Mouse (Mus musculus) mouse trophoblast stem cell (cell line): ENCODE measurements around the gene Camk1d.

Source experiments
- in situ Hi-C, 2 experiments: fragments of 300-500 bp; cut with MseI, MboI; formaldehyde crosslinking; loops; 2 replicates in 1 of 2; 3 replicates in 1 of 2; pipeline ENCODE4 v1.15.1; 2025

Camk1d gene

DNA sequence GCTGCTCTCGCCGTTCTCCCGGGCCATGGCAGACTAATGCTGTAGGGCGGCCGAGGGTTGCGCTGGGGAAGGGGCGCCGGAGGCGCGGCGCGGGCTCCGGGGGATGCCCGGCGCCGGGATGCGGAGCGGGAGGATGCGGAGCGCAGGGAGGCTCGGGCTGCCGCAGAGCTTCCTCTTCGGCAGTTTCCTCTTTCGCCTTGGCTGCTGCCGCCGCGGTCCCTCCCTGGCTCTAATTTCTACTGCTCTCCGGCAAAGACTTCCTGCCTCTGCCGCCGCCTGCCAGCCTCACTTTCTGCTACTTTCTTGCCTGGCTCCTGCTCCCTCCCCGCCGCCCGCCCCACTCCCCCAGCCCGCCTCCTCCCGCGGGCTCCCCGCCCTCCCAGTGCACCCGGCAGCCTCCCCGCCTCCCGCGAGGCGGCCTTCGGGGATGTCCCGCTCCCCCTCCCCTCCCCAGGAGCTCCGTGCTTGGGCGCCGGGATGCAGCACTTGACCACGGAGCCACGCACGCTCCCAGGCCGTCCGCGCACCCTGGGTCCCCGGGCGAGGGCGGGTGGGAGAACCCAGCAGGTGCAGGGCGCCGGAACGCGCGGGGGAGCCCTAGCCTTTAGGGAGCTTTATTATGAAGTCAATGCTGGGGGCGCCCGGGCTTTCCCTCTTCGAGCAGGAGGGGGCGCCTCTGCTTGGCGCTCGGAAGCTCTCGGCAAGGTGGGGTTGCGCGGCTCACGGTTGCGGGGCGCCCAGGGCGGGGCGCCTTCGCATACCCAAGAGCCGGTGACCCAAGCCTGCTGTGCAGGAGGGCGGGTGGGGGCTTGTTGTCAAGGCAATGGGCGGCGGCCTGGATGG is at the start of gene Camk1d:
Gene Camk1d (minus strand): TSS at position 305 of the 843 bp plus-strand sequence.
- in situ Hi-C loops: no loop called here

DNA sequence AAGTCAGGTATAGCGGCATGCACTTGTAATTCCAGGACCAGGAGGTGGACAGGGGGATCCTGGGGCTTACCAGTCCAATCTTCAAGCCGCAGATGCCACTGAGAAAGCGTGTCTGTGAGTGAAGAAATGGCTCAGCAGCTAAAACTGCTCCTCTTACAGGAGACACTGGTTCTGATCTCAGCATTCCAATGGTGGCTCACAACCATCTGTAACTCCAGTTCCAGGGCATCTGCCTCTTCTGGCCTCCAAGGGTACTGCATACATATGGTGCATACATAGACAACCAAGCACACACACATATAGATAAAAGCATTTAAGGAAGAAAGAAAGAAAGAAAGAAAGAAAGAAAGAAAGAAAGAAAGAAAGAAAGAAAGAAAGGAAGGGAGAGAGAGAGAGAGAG is 47.7 kb upstream of the Camk1d start:
- in situ Hi-C loops: loop anchor here (25.0 kb wide), 2 partner anchors 300 to 675 kb away; no protein-coding TSS in a partner anchor

DNA sequence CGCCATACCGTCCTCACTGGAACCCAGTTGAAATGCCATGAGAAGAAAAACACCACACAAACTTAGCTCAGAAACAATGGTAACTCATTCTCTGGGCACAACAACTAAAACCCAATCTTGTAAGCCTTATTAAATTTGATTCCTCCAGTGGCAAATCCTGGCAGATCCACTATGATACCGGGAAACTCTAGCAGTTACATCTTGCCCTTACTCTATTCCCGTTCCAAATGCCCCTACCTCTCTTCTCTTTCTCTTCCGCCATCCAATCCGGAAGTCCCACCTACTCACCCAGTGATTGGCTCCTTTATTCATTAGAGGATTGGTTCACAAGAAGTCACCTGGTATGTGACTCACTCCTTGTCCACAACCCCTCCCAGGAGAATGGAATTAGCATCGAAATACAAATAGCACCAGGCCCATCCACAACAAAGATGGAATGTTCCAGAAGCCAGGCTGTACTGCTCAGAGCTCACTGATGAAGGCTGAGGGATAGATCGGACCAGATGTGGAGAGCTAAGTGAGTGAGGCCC is 46.2 kb upstream of the Camk1d start:
- in situ Hi-C loops: loop anchor here (25.0 kb wide), 2 partner anchors 298 to 673 kb away; no protein-coding TSS in a partner anchor

DNA sequence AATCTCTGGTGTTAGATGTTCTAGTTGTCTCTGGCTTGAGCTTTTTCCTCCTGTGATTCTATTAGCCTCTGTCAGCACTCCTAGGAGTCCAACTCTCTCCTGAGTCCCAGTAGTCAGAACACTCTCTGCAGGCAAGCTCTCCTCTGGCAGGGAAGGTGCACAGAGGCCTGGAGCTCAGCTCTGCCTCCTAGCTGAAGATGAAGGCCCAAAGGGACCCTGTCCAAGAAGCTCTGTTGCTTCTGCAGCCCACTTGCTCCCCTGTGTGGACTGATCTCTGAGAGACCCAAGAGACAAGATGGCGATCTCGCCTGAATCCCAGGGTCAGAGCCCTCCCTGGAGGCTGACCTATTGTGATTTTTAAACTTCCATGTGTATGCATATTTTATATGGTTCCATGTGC is 44.3 kb upstream of the Camk1d start:
- in situ Hi-C loops: loop anchor here (25.0 kb wide), 2 partner anchors 296 to 671 kb away; no protein-coding TSS in a partner anchor

DNA sequence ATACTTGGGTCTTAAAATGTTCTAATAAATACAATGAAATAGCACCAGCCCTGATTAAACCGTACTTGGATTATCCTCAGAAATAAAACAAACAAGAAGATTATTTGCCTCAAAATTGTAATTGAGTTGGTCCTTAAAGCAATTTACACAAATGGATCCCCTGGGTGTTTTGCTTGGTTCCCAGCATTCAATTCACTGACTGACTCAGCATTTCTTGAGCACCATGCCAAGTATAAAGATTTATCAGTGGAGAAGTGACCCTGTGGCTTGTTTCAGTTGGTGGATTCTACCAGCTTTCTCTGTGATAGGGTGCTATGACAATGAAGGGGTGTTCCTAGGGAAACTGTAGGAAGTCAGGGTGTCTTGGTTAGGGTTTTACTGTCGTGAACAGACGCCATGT is 36.6 kb upstream of the Camk1d start:
- in situ Hi-C loops: loop anchor here (25.0 kb wide), 2 partner anchors 289 to 664 kb away; no protein-coding TSS in a partner anchor

DNA sequence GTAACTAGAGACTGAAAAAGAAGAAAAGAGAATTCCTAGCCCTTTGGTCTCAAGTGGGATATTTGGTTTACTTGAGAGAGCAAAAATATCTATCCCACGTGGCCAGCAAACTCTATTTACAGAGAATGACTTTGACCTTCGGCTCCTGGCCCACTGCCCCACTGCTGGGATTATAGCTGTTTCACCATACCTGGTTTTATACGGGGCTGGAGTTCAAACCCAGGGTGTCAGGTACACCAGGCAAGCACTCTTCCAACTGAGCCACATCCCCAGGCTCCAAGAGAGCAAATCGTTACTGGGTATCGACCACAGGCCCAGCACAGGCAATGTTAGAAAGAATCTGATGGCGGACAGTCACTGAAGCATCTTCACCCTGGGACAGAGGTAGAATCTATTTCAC is 34.9 kb upstream of the Camk1d start:
- in situ Hi-C loops: no loop called here

DNA sequence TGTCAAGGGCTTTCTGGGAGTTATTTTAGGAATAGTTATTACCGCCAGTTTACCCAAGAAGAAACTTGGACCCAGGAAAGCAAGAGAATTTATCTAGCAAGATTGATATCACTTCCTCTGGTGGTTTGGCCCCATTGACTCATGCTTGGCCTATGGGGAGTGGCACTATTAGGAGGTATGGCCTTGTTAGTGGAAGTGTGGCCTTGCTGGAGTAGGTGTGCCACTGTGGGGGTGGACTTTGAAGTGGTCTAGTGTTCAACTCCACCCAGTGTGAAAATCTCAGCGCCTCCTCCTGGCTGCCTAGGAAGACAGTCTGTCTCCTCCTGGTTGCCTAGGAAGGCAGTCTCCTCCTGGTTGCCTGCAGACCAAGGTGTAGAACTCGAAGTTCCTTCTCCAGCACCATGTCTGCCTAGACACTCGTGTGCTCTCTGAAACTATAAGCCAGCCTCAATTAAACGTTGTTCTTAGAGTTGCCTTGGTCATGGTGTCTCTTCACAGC is 33.3 kb upstream of the Camk1d start:
- in situ Hi-C loops: no loop called here

DNA sequence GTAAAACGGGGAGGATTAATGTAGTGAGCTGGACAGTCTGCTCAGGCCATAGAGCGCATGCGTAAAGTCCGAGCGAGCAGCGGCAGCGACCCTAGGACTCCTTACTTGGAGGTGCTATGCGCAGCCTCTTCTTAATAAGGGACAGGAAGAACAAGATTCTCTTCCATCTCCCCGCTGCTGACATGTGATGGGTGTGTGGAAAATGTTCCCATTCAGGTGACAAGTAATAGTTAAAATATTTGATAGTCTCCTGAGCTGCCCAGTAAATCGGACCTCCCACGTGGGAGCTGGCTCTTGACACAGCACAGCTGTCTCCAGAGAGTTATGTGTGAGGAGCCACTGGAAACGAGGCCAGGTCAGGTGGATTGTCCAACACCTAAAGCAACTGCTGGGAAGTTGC is 32.2 kb upstream of the Camk1d start:
- in situ Hi-C loops: no loop called here

DNA sequence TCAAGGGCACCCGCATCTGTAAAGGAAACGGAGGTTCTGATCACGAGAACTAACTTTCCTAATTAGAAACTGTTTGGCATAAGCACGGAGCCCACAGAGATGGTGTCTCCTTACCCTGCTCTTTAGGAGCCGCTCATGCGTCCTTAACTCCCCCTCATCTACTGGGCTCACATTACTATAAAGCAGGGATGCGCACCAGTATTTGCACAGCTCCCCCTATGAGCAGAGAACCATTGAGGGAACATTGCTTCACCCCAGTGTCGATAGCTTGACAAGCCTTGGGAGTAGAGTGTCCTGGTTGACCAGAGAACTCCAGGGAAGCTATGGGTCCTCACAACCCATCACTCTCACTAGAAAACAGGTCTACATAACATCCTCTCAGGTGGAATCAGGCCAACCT is 29.6 kb upstream of the Camk1d start:
- in situ Hi-C loops: no loop called here

DNA sequence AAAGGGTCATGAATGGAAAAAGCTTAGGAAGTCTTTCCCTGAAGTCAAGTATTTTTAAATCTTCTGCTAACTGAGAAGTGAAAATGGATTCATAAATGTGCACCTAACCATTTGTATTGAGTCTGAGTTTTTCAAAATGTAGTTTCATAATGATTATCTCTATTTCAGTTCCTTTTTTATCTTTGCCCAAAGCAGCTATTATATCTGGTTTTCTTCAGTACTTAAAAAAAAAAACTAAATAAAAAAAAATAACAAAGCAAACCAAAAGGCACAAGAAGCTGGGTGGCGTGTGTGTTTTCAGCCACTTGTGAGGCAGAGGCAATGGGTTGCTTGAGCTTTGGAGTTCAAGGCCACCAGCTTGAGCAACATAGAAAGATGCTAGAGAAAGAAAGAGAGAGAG is 26.6 kb upstream of the Camk1d start:
- in situ Hi-C loops: no loop called here

DNA sequence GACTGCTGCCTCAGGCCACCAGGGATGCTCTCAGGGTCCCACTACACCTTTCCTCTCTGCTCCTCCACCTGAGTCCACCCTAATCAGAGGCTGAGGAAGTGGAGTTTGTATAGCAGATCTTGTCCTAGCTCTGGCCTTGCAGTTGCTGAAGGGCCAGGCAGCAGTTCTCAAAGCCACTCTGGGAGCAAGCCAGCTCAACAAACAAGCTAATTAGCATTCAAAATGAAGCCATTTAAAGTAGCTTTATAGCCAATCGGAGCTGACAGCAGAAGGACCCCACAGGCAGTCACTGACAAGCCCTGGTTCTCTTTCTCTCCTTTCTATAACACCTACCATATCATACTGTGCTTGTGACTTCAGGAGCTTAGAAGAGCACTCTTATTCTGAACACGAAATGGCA is 21.6 kb upstream of the Camk1d start:
- in situ Hi-C loops: no loop called here

DNA sequence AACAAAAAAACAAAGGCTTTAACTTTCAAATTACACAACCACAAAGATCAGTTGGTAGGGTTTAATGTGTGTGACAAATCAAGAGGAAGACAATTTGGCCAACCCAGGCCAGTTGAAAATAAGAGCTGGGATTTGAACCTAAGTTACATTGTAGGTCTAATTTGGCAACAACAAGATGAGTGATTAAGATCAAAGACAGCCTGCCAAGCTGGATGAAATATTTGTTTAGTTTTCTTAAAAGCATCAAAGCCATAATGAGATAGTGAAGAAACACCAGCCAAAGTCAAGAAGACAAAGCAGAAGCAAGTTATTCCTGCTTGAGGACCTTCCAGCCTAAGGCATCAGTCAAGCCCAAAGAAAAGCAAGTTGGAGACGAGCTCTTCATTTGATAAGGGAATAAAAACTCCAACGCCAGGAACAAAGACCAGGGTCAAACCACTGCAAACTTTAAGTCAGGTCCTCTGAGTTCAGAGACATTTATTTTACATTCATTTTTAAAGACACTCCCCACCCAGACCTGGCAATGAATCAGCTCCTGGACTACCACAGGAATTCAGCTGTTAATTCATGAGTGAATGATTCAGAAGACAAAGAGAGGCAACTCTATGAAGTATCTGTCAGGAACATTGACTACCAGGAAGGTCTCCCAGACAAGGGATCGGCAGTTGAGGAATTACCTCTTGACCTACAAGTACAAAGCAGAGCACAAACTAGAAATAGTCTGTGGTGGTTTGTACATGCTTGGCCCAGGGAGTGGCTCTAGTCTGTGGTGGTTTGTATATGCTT is 19.2 kb upstream of the Camk1d start:
- in situ Hi-C loops: no loop called here

DNA sequence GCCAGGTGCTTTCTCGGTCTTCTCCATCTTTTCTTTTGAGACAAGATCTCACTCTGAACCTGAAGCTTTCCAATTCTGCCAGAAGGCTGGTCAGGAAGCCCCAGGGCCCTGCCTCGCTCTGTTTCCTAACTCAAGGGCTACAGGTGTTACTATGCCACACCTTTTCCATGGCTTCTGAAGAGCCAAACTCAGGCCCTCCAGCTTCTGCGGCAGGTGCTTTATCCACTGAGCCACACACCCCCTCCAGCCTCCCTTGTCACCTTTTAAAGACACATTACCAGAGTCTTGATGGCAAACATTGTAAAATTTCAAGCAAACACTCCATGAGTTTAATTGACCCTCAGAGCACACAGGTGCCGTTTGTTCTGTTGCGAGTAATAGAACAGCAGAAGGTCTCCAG is 17.7 kb upstream of the Camk1d start:
- in situ Hi-C loops: no loop called here

DNA sequence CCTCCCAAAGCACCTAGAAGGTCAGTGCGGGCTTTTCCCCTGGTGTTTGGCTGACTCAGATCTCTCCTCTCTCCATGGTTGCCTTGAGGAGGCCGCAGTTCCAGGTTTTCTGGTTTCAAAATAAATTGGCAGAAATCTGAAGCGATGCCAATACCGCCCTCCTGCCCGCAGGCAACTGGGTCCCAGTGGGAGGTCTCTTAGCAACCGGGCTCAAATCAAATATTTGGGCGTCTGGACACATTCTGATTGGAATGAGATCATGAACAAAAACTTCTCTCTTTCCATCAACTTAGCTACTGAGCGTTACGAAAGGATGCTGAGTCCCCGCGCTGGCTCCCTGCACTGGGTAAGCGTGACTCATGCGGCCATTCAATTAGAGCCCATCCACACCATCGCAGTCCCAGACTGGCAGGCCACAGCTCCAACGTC is 16.1 kb upstream of the Camk1d start:
- in situ Hi-C loops: no loop called here

DNA sequence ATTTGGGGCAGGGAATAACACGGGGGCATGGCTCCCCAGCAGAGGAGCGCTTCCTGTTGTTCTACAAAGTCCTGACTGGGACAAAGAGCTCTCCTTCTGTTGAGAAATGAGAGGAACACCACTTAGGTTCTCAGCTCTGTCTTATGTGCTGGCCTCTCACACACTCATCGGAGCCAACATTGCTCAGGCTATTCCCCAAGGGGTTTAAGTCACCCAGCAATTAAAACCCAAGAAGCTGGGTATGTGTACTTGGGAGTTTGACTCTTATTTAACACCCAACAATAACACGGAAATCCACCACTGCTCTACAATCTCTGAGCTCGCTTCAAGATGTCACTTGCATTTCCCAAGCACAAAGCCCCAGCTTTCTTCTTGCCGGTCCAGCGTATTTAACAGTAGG is 15.6 kb upstream of the Camk1d start:
- in situ Hi-C loops: no loop called here

DNA sequence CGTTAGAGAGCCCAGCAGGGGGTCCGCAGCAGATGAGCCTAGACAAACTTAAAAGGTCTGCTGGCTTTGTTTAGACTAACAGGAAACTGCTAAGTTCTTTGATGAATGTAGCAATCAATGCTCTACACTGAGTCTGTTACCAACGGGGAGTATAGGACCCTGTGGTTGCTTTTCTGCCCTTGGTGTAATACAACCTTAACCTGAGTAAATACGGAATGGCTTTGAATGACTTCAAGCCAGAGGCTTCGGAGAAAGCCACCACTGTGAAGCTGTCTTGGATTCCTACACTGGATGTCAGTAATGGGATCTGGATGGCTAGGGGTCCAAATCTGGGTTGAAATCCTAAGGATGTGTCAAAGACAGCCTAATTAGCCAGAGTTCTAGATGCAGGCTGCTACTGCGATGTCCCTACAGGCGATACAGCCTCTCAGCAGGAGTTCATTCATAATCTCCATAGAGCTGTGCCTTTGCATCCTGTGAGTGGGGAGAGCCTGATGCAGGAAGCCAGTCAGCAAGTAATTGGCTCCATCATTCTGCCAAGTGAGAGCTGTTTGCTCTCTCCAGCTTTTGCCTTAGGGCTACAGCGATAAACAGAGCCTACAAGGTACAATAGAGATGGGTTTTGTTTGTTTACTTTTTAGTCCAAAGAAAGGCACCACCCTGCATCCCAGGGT is 10.8 kb upstream of the Camk1d start:
- in situ Hi-C loops: no loop called here

DNA sequence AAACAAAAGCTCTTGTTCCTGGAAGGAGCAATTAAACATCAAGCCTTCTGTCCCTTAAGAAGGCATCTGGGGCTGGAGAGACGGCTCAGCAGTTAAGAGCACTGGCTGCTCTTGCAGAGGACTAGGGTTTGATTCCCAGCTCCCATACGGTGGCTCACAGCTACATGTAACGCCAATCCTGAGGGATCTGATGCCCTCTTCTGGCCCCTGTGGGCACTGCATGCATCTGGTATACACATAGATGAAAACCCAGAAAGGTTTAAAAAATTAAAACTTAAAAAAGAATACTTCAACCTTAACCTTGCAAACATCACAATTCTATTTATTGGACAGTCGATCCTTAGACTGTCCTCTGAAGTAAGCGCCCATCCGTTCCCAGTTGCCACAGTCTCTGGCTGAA is 3.4 kb upstream of the Camk1d start:
- in situ Hi-C loops: no loop called here

DNA sequence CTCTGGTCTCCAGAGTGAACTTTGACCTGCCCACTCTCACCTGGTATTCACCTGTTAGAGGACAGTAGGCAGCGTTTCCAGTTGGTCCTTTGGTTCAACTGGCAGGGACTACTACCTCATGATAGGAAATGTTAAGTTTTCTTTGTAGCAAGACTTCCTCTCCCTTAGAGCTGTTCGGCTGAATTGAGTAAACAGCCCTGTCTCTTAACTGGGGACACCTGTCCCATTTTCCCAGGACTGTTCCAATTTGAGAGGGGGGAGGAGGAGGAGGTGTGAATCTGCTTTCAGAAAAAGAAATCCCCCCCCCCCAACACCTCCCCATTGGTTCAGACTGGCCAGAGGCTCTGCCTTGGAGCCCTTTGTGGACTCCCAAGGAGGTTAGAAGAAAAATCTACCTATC is 1.2 kb upstream of the Camk1d start:
- in situ Hi-C loops: no loop called here

DNA sequence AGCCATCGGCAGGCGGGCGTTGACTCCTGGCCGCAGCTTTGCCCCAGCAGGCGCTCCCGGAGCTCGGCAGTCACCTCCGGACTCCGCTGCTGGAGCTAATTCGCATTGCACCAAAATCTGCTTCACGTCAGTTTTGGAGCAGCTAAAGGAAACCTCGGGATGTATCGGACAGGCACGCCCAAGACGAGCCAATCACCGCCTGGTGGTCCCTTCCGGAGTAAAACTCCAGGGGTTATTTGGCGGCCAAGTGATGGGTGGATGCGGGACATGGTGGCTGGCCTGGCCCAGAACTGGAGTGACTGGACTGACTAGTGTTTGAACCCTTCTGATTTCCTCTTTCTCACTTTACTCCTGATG is 717 bp upstream of the Camk1d start:
- in situ Hi-C loops: no loop called here

DNA sequence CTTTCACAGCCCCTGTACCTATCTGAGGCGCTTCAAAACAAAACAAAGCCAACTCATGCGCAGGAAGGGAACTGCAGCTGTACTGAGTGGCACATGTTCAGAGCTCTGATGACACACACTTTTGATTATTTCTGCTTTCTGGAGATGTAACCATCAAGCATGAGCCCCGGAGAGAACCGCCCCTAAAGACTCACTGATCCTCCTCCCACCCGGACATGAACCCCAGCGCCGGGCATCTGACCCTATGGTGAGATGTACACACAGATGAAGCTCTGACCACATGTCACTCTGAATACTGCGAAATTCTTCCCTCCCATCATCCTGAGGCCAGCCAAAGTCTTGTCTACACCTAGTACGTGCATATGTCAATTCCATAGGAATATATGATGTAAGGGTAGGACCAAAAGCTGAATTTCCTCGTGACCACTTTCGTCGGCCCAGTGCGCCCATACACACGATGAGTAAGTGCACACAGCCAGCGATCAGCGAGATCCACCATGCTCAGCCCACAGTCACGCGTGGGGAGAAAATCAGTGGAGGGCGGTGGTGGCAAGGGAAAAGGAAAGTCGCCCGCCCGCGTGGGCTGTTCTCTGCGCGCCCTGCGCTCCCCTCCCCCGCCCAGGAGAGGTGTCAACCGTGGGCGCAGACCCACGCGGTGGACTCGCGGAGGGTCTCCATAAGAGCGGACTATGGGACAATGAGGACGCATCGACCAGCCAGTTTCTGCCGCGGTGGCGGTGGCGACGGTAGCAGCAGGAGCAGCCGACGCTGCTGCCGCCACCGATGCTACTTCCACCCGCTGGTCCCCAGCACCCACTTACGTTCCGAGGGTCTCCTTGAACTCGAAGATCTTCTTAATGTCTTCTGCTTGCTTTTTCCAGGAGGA is 747 bp downstream of the Camk1d start:
- in situ Hi-C loops: no loop called here

DNA sequence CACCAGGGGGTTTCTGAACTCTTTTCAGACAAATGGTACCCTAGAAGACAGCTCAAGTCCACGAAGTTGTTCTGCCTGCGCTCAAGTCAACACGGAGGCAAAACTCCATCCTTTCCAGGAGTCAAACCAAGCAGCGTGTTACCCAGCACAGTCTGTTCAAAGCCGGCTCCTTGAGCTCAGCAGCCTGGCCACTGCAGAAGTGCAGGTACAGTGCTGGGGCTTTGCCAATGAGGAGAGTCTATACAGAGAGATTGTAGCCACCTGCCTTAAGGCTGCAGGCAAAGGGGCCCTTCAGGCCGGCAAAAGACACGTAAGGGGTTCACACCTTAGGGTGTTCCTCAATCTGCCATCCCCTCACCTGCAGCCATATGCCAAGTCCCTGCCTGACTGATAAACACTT is 2.1 kb downstream of the Camk1d start:
- in situ Hi-C loops: no loop called here
